Mouse (Mus musculus): ENCODE data around the gene Enpp6. TPM values are rescaled to one million over a fixed set of nuclear protein-coding genes. Genes with fewer than 3 reads are reported as not detected.
"Not testable (repeated sequence)": the region's sequence is repeated elsewhere in the genome, so short reads cannot be mapped to it uniquely, and the experiment has no call there.

The Enpp6 gene
- polyA plus RNA-seq, 1 experiment from 2014 or later, result 0.13 TPM

GRCm38 (mm10) chr8:47008220-47008773 lies 21.6 kb downstream of the Enpp6 start:
- Histone ChIP-seq H3K36me3 (ENCODE audit: poor library complexity, severe bottlenecking) (no peaks in the 10 kb centered on the region), H3K9ac (no peak overlapping the region), H3K4me3 (no peak overlapping the region), H3K9me3 (replicated peaks) (no peaks in the 10 kb centered on the region), H3K4me1 (no peaks in the 10 kb centered on the region), H3K27ac (no peak overlapping the region), H3K4me2 (no peak overlapping the region), H3K27me3 (no peaks in the 10 kb centered on the region)
- WGBS, result 93% methylated on average over 13 of the region's 13 CpGs
- no peak for ATAC-seq

- WGBS, result 39% methylated on average over 13 of the region's 13 CpGs
- Histone ChIP-seq H3K9ac (no peak overlapping the region), H3K36me3 (ENCODE audit: poor library complexity, severe bottlenecking) (no peaks in the 10 kb centered on the region), H3K27ac (no peak overlapping the region), H3K4me2 (no peak overlapping the region), H3K9me3 (replicated peaks) (no peaks in the 10 kb centered on the region), H3K27me3 (peaks cover 5% of the 10 kb centered on the region; the same call in 1 of the 2 replicates), H3K4me3 (no peak overlapping the region), H3K4me1 (no peaks in the 10 kb centered on the region)
- ATAC-seq, result peak; percentile 92
Observed at GRCm38 (mm10) chr8:47016268-47016946, 29.7 kb downstream of the Enpp6 start.

- Histone ChIP-seq H3K9me3 (replicated peaks) (no peaks in the 10 kb centered on the region), H3K9ac (no peak overlapping the region), H3K4me2 (no peak overlapping the region), H3K4me3 (no peak overlapping the region), H3K36me3 (ENCODE audit: poor library complexity, severe bottlenecking) (no peaks in the 10 kb centered on the region), H3K27ac (no peak overlapping the region), H3K27me3 (no peaks in the 10 kb centered on the region), H3K4me1 (no peaks in the 10 kb centered on the region)
- ATAC-seq, result no peak
- WGBS, result 75% methylated on average over 8 of the region's 8 CpGs
Observed at GRCm38 (mm10) chr8:47021135-47021555, 34.5 kb downstream of the Enpp6 start.

GRCm38 (mm10) chr8:47024612-47025011 lies 37.9 kb downstream of the Enpp6 start:
- Histone ChIP-seq H3K4me1 (peaks cover 6% of the 10 kb centered on the region; the same call in 1 of the 2 replicates), H3K27me3 (no peaks in the 10 kb centered on the region), H3K9ac (no peak overlapping the region), H3K9me3 (replicated peaks) (no peaks in the 10 kb centered on the region), H3K36me3 (ENCODE audit: poor library complexity, severe bottlenecking) (no peaks in the 10 kb centered on the region), H3K27ac (no peak overlapping the region), H3K4me2 (no peak overlapping the region), H3K4me3 (no peak overlapping the region)
- ATAC-seq, result no peak
- WGBS, result 90% methylated on average over 4 of the region's 4 CpGs

DNA sequence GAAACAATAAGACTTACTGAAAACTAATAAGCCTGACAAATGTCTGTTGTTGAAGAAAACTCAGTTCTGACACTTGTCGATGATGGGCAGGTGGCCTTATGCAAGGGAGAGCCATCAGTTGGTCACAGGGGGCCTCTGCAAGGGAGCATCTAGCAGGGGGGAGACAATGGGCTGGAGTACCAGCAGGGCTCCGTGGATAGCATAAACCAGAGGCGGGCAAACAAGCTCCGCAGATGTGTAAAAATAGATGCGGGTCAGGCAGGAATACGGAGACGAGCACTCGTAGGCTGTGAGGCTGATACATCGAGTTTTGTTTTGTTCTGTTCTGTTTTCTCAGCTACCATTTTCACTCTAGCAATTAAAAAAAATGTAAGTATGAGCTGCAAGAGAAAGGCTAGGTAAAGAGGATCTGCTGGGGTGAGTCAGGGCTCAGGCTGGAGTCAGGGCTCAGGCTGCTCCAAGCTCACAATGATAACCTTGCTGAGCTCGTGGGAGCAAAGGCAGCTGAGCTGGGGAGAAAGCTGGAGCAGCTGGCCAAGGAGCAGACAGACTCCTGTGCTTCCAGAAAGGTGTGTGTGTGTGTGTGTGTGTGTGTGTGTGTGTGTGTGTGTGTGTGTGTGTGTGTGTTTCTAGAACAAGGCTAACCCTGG lies 40.3 kb downstream of the Enpp6 start:
- Histone ChIP-seq H3K4me2 (no peak overlapping the region), H3K36me3 (ENCODE audit: poor library complexity, severe bottlenecking) (no peaks in the 10 kb centered on the region), H3K4me1 (peaks cover 6% of the 10 kb centered on the region; the same call in 1 of the 2 replicates), H3K9ac (no peak overlapping the region), H3K4me3 (no peak overlapping the region), H3K27ac (no peak overlapping the region), H3K9me3 (replicated peaks) (no peaks in the 10 kb centered on the region), H3K27me3 (no peaks in the 10 kb centered on the region)
- WGBS, result 75% methylated on average over 10 of the region's 10 CpGs
- no peak for ATAC-seq

DNA sequence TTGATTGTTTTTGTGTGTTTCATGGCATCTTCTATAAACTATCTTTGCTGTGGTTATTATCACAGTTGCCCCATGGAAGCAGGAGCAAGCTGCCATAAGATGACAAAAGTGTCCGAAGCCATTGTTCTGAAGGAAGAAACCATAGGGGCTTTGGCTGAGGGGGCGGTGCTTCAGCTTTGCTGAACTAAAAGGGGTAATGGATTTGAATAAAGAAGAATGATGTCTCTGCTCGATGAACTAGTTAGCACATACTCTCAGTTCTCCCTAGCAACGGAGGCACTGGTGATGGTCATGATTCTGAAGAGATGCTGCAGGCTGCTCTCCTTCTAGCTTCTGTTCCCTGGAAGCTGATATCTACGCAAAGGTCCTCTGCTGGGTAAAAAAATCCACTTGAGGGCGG lies 41.8 kb downstream of the Enpp6 start:
- Histone ChIP-seq H3K27ac (no peak overlapping the region), H3K36me3 (ENCODE audit: poor library complexity, severe bottlenecking) (no peaks in the 10 kb centered on the region), H3K4me1 (peaks cover 6% of the 10 kb centered on the region; the same call in 1 of the 2 replicates), H3K4me3 (no peak overlapping the region), H3K9me3 (replicated peaks) (no peaks in the 10 kb centered on the region), H3K9ac (no peak overlapping the region), H3K4me2 (no peak overlapping the region), H3K27me3 (no peaks in the 10 kb centered on the region)
- WGBS, result 43% methylated on average over 6 of the region's 6 CpGs
- ATAC-seq, result no peak

DNA sequence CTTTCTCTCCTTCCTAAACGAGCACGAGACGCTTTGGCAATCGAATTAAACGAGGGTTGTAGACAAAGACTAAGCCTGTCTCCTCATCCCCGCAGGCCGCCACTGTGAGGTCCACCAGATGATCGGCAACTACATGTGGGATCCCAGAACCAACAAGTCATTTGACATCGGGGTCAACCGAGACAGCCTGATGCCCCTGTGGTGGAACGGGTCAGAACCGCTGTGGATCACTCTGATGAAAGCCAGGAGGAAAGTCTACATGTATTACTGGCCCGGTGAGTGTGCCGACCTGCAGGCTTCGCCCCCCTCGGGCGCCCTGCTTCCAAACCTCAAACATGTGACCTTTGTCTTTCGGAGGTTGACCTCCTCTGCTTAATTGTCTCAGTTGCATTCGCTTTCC lies 43.6 kb downstream of the Enpp6 start:
- 84% methylated on average over 19 of the region's 19 CpGs for WGBS
- no peaks in the 10 kb centered on the region for H3K36me3 ChIP-seq (ENCODE audit: poor library complexity, severe bottlenecking)
- no peaks in the 10 kb centered on the region for H3K27me3 ChIP-seq

GRCm38 (mm10) chr8:47032081-47032480 lies 45.4 kb downstream of the Enpp6 start:
- H3K36me3 ChIP-seq (ENCODE audit: poor library complexity, severe bottlenecking), result no peaks in the 10 kb centered on the region
- 87% methylated on average over 7 of the region's 7 CpGs for WGBS
- no peak overlapping the region for H3K4me3 ChIP-seq
- no peak for ATAC-seq
- no peaks in the 10 kb centered on the region for H3K9me3 ChIP-seq (replicated peaks)
- H3K27me3 ChIP-seq, result no peaks in the 10 kb centered on the region
- no peak overlapping the region for H3K4me2 ChIP-seq
- H3K9ac ChIP-seq, result no peak overlapping the region
- H3K27ac ChIP-seq, result no peak overlapping the region
- H3K4me1 ChIP-seq, result peaks cover 6% of the 10 kb centered on the region; the same call in 1 of the 2 replicates

More for the DNA sequence above, 43.6 kb downstream of the Enpp6 start:
- no peak overlapping the region for H3K4me2 ChIP-seq
- H3K4me3 ChIP-seq, result no peak overlapping the region
- no peak overlapping the region for H3K27ac ChIP-seq
- no peak for ATAC-seq
- no peaks in the 10 kb centered on the region for H3K9me3 ChIP-seq (replicated peaks)
- H3K9ac ChIP-seq, result no peak overlapping the region
- peaks cover 6% of the 10 kb centered on the region; the same call in 1 of the 2 replicates for H3K4me1 ChIP-seq

DNA sequence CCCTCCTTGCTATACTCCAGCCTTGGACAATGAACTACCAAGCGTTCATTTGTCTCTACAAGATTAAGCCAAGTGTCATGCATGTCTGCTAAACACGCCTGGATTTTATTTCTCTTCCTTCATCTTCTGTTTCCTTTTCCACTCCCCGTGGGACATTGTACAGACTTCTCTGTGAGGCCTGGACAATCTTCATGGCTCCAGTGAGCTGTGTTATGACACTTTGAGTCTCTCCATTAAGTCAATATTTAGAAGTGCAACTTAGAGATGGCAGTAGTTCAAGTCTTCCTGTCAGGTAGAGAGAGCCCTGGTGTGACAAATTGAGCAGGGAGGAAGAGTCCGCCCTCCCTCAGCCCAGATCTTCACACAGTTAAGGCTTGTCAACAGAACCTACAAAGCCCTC lies 47.3 kb downstream of the Enpp6 start:
- no peak overlapping the region for H3K27ac ChIP-seq
- no peaks in the 10 kb centered on the region for H3K36me3 ChIP-seq (ENCODE audit: poor library complexity, severe bottlenecking)
- no peaks in the 10 kb centered on the region for H3K4me1 ChIP-seq
- H3K9ac ChIP-seq, result no peak overlapping the region
- WGBS, result 87% methylated on average over 4 of the region's 4 CpGs
- no peak overlapping the region for H3K4me3 ChIP-seq
- no peaks in the 10 kb centered on the region for H3K9me3 ChIP-seq (replicated peaks)
- ATAC-seq, result no peak
- H3K4me2 ChIP-seq, result no peak overlapping the region
- H3K27me3 ChIP-seq, result no peaks in the 10 kb centered on the region

DNA sequence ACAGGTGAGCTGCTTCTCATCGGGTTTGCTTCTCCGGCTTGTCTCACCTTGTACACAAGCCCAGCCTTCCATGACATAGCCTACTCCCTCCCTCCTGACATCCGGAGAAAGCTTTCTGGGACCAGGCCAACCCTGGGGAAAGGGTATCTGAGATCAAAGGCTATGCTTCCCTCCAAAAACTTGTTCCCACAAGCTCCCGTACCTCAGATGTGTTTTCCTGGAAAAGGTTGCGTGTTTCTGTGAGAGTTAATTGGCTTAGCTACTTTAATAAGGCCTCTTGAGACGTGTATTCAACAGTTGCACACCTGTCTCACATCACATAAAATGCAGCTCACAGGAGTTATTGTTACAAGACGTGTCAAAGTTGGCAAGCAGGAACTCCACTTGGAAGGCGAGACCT lies 49.8 kb downstream of the Enpp6 start:
- no peak for ATAC-seq
- peaks cover 5% of the 10 kb centered on the region; the same call in 1 of the 2 replicates for H3K9me3 ChIP-seq (replicated peaks)
- 77% methylated on average over 8 of the region's 8 CpGs for WGBS
- H3K4me3 ChIP-seq, result no peak overlapping the region
- H3K36me3 ChIP-seq (ENCODE audit: poor library complexity, severe bottlenecking), result no peaks in the 10 kb centered on the region
- H3K4me1 ChIP-seq, result no peaks in the 10 kb centered on the region
- H3K9ac ChIP-seq, result no peak overlapping the region
- H3K27ac ChIP-seq, result no peak overlapping the region
- no peak overlapping the region for H3K4me2 ChIP-seq
- no peaks in the 10 kb centered on the region for H3K27me3 ChIP-seq

GRCm38 (mm10) chr8:47037405-47037804 lies 50.7 kb downstream of the Enpp6 start:
- WGBS, result 83% methylated on average over 5 of the region's 5 CpGs
- Histone ChIP-seq H3K27me3 (no peaks in the 10 kb centered on the region), H3K9ac (no peak overlapping the region), H3K4me2 (no peak overlapping the region), H3K4me1 (no peaks in the 10 kb centered on the region), H3K9me3 (replicated peaks) (peaks cover 5% of the 10 kb centered on the region; the same call in 1 of the 2 replicates), H3K4me3 (no peak overlapping the region), H3K36me3 (ENCODE audit: poor library complexity, severe bottlenecking) (no peaks in the 10 kb centered on the region), H3K27ac (no peak overlapping the region)
- ATAC-seq, result no peak

DNA sequence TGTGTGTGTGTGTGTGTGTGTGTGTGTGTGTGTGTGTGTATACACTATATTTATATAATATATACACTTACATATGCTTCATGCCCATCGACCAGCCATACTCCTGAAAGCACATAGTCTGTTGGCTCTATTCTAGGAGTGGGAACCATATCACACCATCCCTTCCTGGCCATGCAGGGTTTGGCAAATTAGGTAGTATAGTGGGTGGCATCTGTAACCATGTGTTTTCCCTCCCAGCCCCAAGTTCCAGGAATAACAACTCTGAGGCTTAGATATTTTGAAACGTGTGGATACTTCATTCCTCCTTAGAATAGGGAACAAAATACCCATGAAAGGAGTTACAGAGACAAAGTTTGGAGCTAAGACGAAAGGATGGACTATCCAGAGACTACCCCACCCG lies 53.5 kb downstream of the Enpp6 start:
- H3K27ac ChIP-seq; H3K9me3 ChIP-seq (replicated peaks); H3K27me3 ChIP-seq; H3K4me3 ChIP-seq; H3K36me3 ChIP-seq (ENCODE audit: poor library complexity, severe bottlenecking); ATAC-seq; H3K9ac ChIP-seq; H3K4me1 ChIP-seq; H3K4me2 ChIP-seq: not testable (repeated sequence)
- 94% methylated on average over 4 of the region's 4 CpGs for WGBS

Data from forebrain, embryonic 13.5 days (tissue).